Mouse (Mus musculus) liver, embryonic 14.5 days (tissue): ENCODE data around the gene Zfp423.

Experiments used
- CTCF ChIP-seq: IDR thresholded peaks from 2 replicates; pipeline ENCODE4 v1.5.1; 2016; ENCODE audit warnings: antibody characterized with exemption, low read depth, control low read depth
- EP300 ChIP-seq: IDR thresholded peaks from 2 replicates; pipeline ENCODE4 v1.6.1; 2016; ENCODE audit warnings: antibody characterized with exemption, low read depth

GRCm38 (mm10) chr8:87619529-87619928 lies 339.9 kb downstream of the Zfp423 start:
- TF ChIP-seq CTCF (no peak), EP300 (no peak)
